Mouse (Mus musculus) brain, adult 10 weeks (tissue): Measurements from ENCODE around the gene Hoxd1. TPM values are rescaled to one million over a fixed set of nuclear protein-coding genes. Genes with fewer than 3 reads are reported as not detected.

Experiments used
- polyA plus RNA-seq: library from polyadenylated mRNA; stranded (reverse); fragments of 350-450 nt; fragmentation: Illumina TruSeq; extraction: RNeasy Lipid Tissue Mini Kit (QIAGEN cat#74804); gene quantifications from one replicate; pipeline ENCODE4 v1.2.3, GENCODE M21; 2015; ENCODE audit warnings: low read depth, low replicate concordance

Gene Hoxd1
- polyA plus RNA-seq, result not detected

GRCm38 (mm10) chr2:74762522-74763244 lies at the start of gene Hoxd1:
Gene Hoxd1 (plus strand): TSS chr2:74762980.

GRCm38 (mm10) chr2:74726551-74726950 lies 36.2 kb upstream of the Hoxd1 start, which contains the start of gene Gm28230:
Gene Gm28230 (plus strand): TSS chr2:74726728.

Other genes with a start within 250 kb of the Hoxd1 start
- gene Lnpk, start 183.5 kb upstream of the Hoxd1 start, polyA plus RNA-seq, result 43.4 TPM
- gene Evx2, start 103.4 kb upstream of the Hoxd1 start, polyA plus RNA-seq, result 0.24 TPM
- gene Hoxd13, start 94.7 kb upstream of the Hoxd1 start, polyA plus RNA-seq, result not detected
- not detected for gene Hoxd12, start 88.0 kb upstream of the Hoxd1 start, polyA plus RNA-seq
- gene Hoxd11, start 83.4 kb upstream of the Hoxd1 start, polyA plus RNA-seq, result not detected
- gene Hoxd10, start 71.1 kb upstream of the Hoxd1 start, polyA plus RNA-seq, result not detected
- gene Hoxd9, start 65.3 kb upstream of the Hoxd1 start, polyA plus RNA-seq, result not detected
- gene Hoxd8, start 58.4 kb upstream of the Hoxd1 start, polyA plus RNA-seq, result not detected
- gene Hoxd3, start 51.1 kb upstream of the Hoxd1 start, polyA plus RNA-seq, result not detected
- gene Hoxd4, start 51.1 kb upstream of the Hoxd1 start, polyA plus RNA-seq, result not detected
- not detected for gene Gm28230, start 36.3 kb upstream of the Hoxd1 start, polyA plus RNA-seq
- 60.9 TPM for gene Mtx2, start 62.8 kb downstream of the Hoxd1 start, polyA plus RNA-seq